Mouse (Mus musculus) CH12.LX (cell line): Measurements from ENCODE around the gene Sipa1.

Experiments
- BHLHE40 ChIP-seq: IDR thresholded peaks from 2 replicates; pipeline ENCODE4 v1.6.1; 2011; ENCODE audit warnings: mild to moderate bottlenecking, low read depth, low read length, improper control_type of control experiment
- CHD1 ChIP-seq: IDR thresholded peaks from 2 replicates; pipeline ENCODE4 v1.6.1; 2012; ENCODE audit warnings: low read depth, low read length, improper control_type of control experiment, inconsistent platforms
- CHD2 ChIP-seq: IDR thresholded peaks from 2 replicates; pipeline ENCODE4 v1.6.1; 2011; ENCODE audit warnings: low read length, improper control_type of control experiment
- CTCF ChIP-seq, 2 experiments: IDR thresholded peaks in 1 of 2; conservative IDR thresholded peaks in 1 of 2; 2 replicates each; pipeline ENCODE4 v1.5.1; 2011 to 2012; ENCODE audit warnings: low read depth in 2 of 2, low read length in 2 of 2, improper control_type of control experiment in 1 of 2, inconsistent platforms in 1 of 2, mild to moderate bottlenecking in 1 of 2, moderate library complexity in 1 of 2
- ELF1 ChIP-seq: IDR thresholded peaks from 2 replicates; pipeline ENCODE4 v1.6.1; 2014; ENCODE audit warnings: low read depth, mild to moderate bottlenecking, inconsistent platforms, low read length, improper control_type of control experiment
- EP300 ChIP-seq: IDR thresholded peaks from 2 replicates; pipeline ENCODE4 v1.6.1; 2011; ENCODE audit warnings: low read length, improper control_type of control experiment
- MAX ChIP-seq: IDR thresholded peaks from 2 replicates; pipeline ENCODE4 v1.6.1; 2011; ENCODE audit warnings: low read length, improper control_type of control experiment
- MYC ChIP-seq: IDR thresholded peaks from 2 replicates; pipeline ENCODE4 v1.6.1; 2011; ENCODE audit warnings: low read depth, mild to moderate bottlenecking, improper control_type of control experiment, low read length
- POLR2A ChIP-seq: IDR thresholded peaks from 2 replicates; pipeline ENCODE4 v1.6.1; 2011; ENCODE audit warnings: low read depth, mild to moderate bottlenecking, improper control_type of control experiment, low read length
- POLR2AphosphoS2 ChIP-seq: IDR thresholded peaks from 2 replicates; pipeline ENCODE4 v1.6.1; 2011; ENCODE audit warnings: low read depth, low read length, improper control_type of control experiment
- RAD21 ChIP-seq: IDR thresholded peaks from 2 replicates; pipeline ENCODE4 v1.6.1; 2011; ENCODE audit warnings: low read depth, mild to moderate bottlenecking, low read length, improper control_type of control experiment, moderate library complexity
- UBTF ChIP-seq: IDR thresholded peaks from 2 replicates; pipeline ENCODE4 v1.6.1; 2012; ENCODE audit warnings: low read depth, mild to moderate bottlenecking, inconsistent platforms, low read length, improper control_type of control experiment, moderate library complexity
- USF1 ChIP-seq: IDR thresholded peaks from 2 replicates; pipeline ENCODE4 v1.6.1; 2014; ENCODE audit warnings: low read depth, mild to moderate bottlenecking, inconsistent platforms, low read length, improper control_type of control experiment

GRCm38 (mm10) chr19:5632120-5632519, 31.4 kb downstream of the Sipa1 start:
- no peak for TF ChIP-seq CTCF (conservative IDR thresholded peaks at IDR 0.05 in 1 of 2, IDR thresholded peaks at IDR 0.05 in 1 of 2; ENCODE audit: low read depth in 2 of 2, low read length in 2 of 2)
- TF ChIP-seq USF1, result no peak
- no peak for TF ChIP-seq RAD21
- TF ChIP-seq ELF1, result no peak
- TF ChIP-seq CHD2, result no peak
- no peak for TF ChIP-seq MYC
- no peak for TF ChIP-seq CHD1
- TF ChIP-seq POLR2A, result no peak
- TF ChIP-seq BHLHE40, result no peak
- TF ChIP-seq UBTF, result no peak
- no peak for TF ChIP-seq MAX
- no peak for TF ChIP-seq POLR2AphosphoS2
- TF ChIP-seq EP300, result 0 out of 2 replicates have a peak, but pooled peaks have one; percentile 34
